Mouse (Mus musculus): Measurements from ENCODE around the gene Ubqln1.

DNA sequence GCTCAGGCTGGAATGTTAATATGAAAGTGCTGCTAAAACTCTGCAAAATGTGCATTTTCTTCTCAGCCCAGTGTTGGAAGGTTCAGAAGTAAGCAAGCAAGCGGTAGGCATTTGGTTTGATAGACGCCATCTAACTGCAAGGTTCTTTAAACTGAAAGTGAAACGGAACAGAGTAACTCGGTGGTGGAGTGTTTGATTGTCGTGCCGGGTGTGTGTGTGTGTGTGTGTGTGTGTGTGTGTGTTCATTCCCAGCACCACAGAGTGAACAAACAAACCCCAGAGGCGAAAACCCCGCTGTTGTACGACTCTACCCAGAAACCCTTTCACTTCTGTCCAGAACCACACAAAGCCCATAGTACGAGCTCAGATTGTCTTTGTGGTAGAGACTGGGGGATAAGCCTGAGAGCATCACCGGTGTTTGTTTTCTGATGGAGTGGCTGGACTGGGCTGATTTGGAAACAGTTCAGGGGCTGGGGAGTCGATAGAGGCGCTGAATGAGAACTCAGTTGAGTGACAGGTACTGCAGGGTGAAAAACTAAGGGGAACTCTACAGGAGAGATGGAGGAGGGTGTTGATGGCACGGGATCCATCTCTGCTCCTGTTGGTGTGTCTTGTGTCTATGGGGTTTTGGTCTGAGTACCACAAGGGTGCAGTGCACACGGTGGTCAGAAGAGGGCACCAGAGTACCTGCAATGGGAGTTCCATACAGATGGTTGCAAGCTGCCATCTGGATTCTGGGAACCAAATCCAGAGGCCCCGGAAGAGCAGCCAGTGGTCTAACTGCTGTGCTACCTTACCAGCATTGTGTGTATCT lies 57.1 kb downstream of the Ubqln1 start:
- TF ChIP-seq POLR2A (IDR thresholded peaks at IDR 0.05; ENCODE audit: control insufficient read depth, low read depth, low read length) (no peak), CTCF (IDR thresholded peaks at IDR 0.05; ENCODE audit: control insufficient read depth, insufficient read depth, insufficient replicate concordance, low read depth, low read length) (peak; percentile 96)
